Mouse (Mus musculus) MEL-GATA-1-ER (cell line): Measurements from ENCODE around the gene Prdm1.

Experiments used
- DNase-seq: peaks from one replicate; pipeline ENCODE4 v3.0.0-alpha.2; 2012; ENCODE audit warnings: low read depth; ENCODE audit errors: extremely low read depth

Gene Prdm1

GRCm38 (mm10) chr10:44528291-44529082 lies at the start of gene Prdm1:
TSS of gene Prdm1 (minus strand) at chr10:44528501.
- DNase-seq, result no peak

GRCm38 (mm10) chr10:44565971-44566370 lies 37.7 kb upstream of the Prdm1 start:
- no peak for DNase-seq

GRCm38 (mm10) chr10:44565109-44565508 lies 36.8 kb upstream of the Prdm1 start:
- no peak for DNase-seq

- DNase-seq, result no peak
Observed at GRCm38 (mm10) chr10:44556845-44557244, 28.5 kb upstream of the Prdm1 start.

- DNase-seq, result peak; percentile 21
Observed at GRCm38 (mm10) chr10:44555317-44555716, 27.0 kb upstream of the Prdm1 start.

- no peak for DNase-seq
Observed at GRCm38 (mm10) chr10:44553648-44554047, 25.3 kb upstream of the Prdm1 start.

DNA sequence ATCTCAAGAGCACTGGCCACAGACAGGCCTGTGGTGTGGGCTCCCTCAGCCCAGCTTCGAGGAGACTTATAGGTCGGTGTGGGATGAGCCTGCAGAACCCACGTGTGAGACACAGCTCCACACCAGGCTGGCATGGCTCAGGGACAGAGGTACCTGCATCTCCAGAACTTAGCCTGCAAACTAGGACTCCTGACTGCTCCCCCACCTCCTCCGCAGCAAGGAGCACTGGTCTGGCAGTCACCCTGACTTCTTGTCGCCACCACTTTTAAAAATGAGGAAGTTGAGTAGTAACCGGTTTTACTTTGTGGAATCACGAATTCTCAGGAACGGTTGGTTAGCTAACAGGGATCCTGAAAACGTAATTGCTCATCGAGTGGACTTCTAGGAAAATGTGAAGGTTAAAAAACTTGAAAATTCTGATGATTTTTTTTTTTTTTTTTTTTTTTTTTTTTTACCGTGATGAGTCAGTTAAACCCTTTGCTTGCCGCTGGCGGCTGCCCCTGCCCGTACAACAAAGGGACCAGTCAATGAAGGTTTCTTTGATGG lies 10.8 kb upstream of the Prdm1 start:
- peak; percentile 64 for DNase-seq

- DNase-seq, result peak; percentile 37
Observed at GRCm38 (mm10) chr10:44538137-44538536, 9.8 kb upstream of the Prdm1 start.

- DNase-seq, result no peak
Observed at GRCm38 (mm10) chr10:44530067-44530360, 1.7 kb upstream of the Prdm1 start.

DNA sequence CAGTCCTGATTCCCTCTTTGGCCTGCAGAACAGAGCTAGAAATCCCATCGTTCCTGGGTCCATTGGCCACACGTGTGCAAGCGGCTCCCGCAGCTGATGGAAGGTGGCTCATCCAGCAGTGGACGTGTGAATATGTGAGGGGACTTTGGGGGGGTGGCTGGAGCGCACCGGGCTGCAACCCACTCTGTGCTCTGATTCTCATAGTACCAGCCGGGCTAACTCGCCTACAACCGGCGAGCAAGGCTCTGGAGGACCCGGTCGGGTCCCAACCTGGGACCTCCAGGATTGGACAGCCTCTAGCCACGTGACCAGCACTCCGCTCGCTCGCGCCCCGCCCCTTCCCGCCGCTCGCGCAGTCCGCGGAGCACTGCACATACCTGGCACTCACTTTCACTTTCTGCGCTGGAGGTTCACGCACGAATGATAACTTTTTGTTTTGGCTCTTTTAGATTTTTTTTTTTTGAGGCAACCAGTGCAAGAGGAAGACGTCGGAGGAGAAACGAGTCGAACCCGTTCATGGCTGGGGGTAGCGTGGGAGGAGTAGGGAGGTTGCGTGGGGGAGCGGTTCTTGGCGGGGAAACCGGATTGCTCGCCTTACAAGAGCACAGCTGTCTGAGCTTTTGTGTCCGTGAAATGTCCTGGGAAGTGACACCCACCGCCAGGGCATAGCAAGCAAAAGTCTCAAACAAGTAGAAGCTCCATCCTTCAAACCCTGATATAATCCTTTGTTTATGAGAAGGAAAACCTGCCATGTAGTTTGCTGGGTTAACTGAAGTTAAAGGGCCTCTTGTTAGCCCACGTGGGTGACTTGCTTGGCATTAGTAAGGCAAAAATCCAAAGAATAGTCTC lies 1.1 kb upstream of the Prdm1 start:
- peak; percentile 68 for DNase-seq

- DNase-seq, result no peak
Observed at GRCm38 (mm10) chr10:44527651-44528050, 650 bp downstream of the Prdm1 start.

- no peak for DNase-seq
Observed at GRCm38 (mm10) chr10:44526751-44527591, 1.3 kb downstream of the Prdm1 start.

GRCm38 (mm10) chr10:44520189-44520588 lies 8.1 kb downstream of the Prdm1 start:
- DNase-seq, result no peak

DNA sequence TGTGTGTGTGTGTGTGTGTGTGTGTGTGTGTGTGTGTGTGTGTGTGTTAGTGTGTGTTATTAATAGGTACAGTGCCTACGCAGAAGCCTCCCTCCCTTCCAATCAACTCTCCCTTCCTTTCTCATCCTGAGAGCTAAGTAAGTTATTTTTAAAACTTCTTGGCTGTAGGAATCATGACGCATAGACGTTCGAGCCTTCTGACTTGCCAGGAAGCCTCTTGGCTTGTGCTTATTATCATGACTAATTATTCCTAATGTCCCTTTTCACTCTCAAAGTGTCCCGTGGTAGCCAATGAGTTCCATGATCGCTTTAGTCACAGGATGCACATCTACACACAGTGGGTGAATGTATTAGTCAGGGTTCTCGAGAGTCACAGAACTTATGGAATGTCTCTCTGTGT lies 9.7 kb downstream of the Prdm1 start:
- no peak for DNase-seq

DNA sequence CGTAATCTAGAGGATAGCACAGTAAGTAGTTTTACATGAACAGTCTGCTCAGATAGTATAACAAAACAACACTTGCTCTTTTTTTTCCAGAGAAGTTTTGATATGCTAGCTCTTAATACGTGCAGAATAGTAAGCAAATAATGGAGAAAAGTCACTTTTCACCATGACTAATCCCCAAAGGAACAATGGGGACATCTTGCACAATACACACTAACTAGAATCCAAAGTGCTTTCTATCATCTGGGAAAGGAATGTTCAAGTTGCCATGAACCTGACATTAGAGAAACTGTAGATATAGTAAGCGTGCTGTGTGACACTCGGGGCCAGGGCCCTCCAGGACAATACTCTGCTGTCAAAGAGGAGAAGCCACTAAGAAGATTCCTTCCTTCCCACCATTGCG lies 15.2 kb downstream of the Prdm1 start:
- no peak for DNase-seq

DNA sequence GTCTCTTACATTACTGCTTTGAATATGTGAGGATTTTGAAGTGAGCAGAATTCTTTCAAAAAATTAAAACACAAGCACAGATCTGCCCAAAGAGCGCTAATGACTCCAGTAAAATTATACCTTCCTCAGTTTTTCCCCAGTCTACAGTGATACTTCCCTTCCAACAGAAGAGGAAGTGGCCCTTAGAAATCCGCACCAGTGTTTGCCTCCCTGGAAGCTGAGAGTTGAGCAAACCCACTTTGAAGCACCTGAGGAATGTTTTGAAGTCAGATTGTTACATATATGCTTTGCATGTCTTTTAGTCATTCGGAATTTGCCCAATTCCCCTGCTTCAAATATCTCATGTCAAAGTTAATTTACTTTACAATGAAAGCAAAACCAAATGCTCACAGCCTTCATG lies 17.3 kb downstream of the Prdm1 start:
- DNase-seq, result no peak

DNA sequence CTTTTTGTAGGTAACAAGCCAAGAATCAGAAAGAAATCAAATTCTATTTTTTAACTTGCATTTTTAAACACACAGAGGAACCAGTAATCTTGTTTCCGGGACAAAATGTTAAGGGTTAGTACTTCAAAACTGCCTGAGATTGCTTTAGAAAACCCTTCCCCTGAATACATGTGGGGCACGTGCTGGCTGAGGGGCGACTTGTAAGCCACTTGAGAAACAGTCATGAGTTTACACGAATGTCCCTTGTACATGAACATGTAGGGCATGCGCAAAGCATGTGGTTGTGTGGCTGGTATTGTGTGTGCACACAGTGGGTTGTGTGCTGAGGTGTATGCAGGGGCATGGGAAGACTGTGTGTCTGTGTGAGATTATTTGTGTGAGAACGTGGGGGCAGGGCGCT lies 19.7 kb downstream of the Prdm1 start:
- DNase-seq, result no peak

DNA sequence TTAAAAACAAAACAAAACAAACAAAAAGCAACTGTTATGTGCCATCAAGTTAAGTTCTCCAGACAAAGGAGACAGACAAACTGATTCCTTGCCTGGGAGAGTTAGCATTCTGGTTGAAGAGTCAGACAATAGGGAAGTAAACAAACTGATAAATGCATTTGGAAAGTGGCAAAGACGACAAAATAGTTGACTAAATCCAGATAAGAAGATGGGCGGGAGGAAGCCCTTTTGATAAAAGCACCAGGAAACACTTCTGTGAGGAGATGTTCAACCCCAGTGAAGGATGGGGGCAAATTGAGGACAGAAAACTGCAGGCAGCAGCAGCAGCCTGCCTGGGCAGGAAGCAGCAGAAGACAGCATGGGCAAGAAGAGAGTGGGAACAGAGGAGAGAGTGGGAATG lies 20.3 kb downstream of the Prdm1 start:
- peak; percentile 15 for DNase-seq

GRCm38 (mm10) chr10:44502891-44503290 lies 25.4 kb downstream of the Prdm1 start:
- DNase-seq, result no peak

DNA sequence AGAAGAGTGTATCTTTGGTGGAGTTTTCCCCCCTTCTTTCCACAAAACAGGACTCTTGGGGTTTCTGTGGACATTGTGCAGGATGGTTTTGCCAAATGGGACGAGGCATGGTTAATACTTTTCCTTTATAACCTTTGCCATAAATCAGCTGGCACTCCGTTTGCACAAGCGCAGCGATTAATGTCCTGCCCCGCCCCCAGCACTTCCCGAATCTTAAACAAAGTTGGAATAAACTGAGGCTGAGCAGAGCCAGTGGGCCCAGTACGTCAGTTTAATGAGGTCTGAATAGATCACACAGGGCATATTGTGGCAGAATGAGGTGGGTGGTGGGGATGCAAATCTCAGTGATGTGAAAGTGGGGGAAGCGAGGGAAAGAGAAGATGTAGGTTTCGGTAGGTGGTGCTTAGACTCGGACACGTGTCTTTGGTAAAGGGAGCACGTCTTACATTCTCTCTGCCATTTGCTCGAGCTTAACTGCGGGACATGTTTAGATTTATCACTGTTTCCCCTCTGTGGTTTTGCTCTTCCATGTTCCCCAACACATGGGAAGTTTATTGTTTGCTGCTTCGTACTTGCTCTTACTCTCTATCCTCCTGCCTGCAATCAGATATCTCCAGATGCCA lies 28.3 kb downstream of the Prdm1 start:
- no peak for DNase-seq
